ENCODE assay signal across 8 mouse cellular contexts in the genomic region with DNA sequence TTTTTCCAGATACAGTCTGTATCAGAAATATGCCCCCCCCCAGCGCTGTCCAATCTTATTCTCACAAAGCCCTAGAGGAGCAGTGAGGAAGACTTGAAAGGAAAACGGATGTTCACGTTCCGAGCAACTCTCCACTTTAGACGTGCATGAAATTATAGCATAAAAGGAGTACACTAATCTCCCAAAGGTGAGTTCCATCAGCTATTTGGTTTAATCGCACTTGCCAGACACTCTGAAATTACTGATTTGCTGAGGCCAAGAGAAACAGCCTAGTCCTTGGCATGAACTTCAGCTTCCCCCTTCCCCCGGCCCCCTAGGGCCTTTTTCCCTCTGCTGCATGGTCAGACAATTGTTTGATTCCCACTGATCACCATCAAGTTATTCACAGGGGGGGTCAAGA. TPM values are rescaled to one million over a fixed set of nuclear protein-coding genes. Genes with fewer than 3 reads are reported as not detected.
DNase-seq lines count a peak whose midpoint lies in the region; ATAC-seq lines count a peak whose summit lies in the region.

No protein-coding gene starts in this region.

- DNase-seq in lung, postnatal 10 days, result no peak
- peak; percentile 20 for DNase-seq in retina, embryonic 14.5 days (ENCODE audit: low spot score)
- DNase-seq in layer of hippocampus, adult 9-11 months, result no peak
- no peak for DNase-seq in adipocyte (ENCODE audit: low spot score)

- H3K36me3 ChIP-seq in lung, embryonic 16.5 days (ENCODE audit: control insufficient read depth, insufficient read depth, low read length), result no peaks in the 10 kb centered on the region
- H3K36me3 ChIP-seq in embryonic facial prominence, embryonic 15.5 days, result no peaks in the 10 kb centered on the region
- H3K36me3 ChIP-seq in limb, embryonic 13.5 days, result no peaks in the 10 kb centered on the region

- H3K4me3 ChIP-seq in lung, embryonic 16.5 days (ENCODE audit: low read length), result peak overlapping the region; percentile 99
- H3K4me3 ChIP-seq in embryonic facial prominence, embryonic 15.5 days (replicated peaks), result peak overlapping the region; percentile 77
- H3K4me3 ChIP-seq in limb, embryonic 13.5 days, result peak overlapping the region; percentile 97

- no peak overlapping the region for H3K27ac ChIP-seq in lung, embryonic 16.5 days (ENCODE audit: low read length)
- no peak overlapping the region for H3K27ac ChIP-seq in embryonic facial prominence, embryonic 15.5 days (replicated peaks)
- H3K27ac ChIP-seq in limb, embryonic 13.5 days, result no peak overlapping the region; the same call in 1 of the 2 replicates

- no peak for ATAC-seq in lung, embryonic 16.5 days (ENCODE audit: low read depth)
- no peak for ATAC-seq in embryonic facial prominence, embryonic 15.5 days (ENCODE audit: insufficient number of reproducible peaks, low FRiP score, low TSS enrichment, low read depth)
- no peak for ATAC-seq in limb, embryonic 13.5 days (ENCODE audit: low FRiP score, low read depth)
- no peak for ATAC-seq in cerebellum, adult (ENCODE audit: insufficient number of reproducible peaks, low FRiP score, low TSS enrichment)

- WGBS in lung, embryonic 16.5 days, result 3% methylated on average over 7 of the region's 7 CpGs
- WGBS in embryonic facial prominence, embryonic 15.5 days, result 4% methylated on average over 7 of the region's 7 CpGs
- 5% methylated on average over 7 of the region's 7 CpGs for WGBS in limb, embryonic 13.5 days

- peak overlapping the region; percentile 94 for H3K9ac ChIP-seq in lung, embryonic 16.5 days (ENCODE audit: low read length)
- H3K9ac ChIP-seq in embryonic facial prominence, embryonic 15.5 days, result peak overlapping the region; percentile 89
- peak overlapping the region; percentile 96 for H3K9ac ChIP-seq in limb, embryonic 13.5 days

- H3K9me3 ChIP-seq in lung, embryonic 16.5 days (ENCODE audit: control insufficient read depth, low read length), result no peaks in the 10 kb centered on the region
- no peaks in the 10 kb centered on the region for H3K9me3 ChIP-seq in embryonic facial prominence, embryonic 15.5 days (replicated peaks)
- no peaks in the 10 kb centered on the region for H3K9me3 ChIP-seq in limb, embryonic 13.5 days

- peak overlapping the region; percentile 79 for H3K4me2 ChIP-seq in lung, embryonic 16.5 days (ENCODE audit: low read depth, low read length)
- H3K4me2 ChIP-seq in embryonic facial prominence, embryonic 15.5 days (replicated peaks), result peak overlapping the region; percentile 86
- peak overlapping the region; percentile 96 for H3K4me2 ChIP-seq in limb, embryonic 13.5 days (replicated peaks)

- peaks cover 28% of the 10 kb centered on the region for H3K4me1 ChIP-seq in lung, embryonic 16.5 days (replicated peaks; ENCODE audit: control insufficient read depth, insufficient read depth, low read length)
- H3K4me1 ChIP-seq in embryonic facial prominence, embryonic 15.5 days, result peaks cover 36% of the 10 kb centered on the region
- H3K4me1 ChIP-seq in limb, embryonic 13.5 days, result peaks cover 42% of the 10 kb centered on the region

- H3K27me3 ChIP-seq in lung, embryonic 16.5 days (ENCODE audit: control insufficient read depth, insufficient read depth, low read depth, low read length), result no peaks in the 10 kb centered on the region
- no peaks in the 10 kb centered on the region for H3K27me3 ChIP-seq in embryonic facial prominence, embryonic 15.5 days
- H3K27me3 ChIP-seq in limb, embryonic 13.5 days, result no peaks in the 10 kb centered on the region

RNA-seq across cellular contexts. Expression of a gene that starts 55.4 kb away (rescaled TPM):
- polyA plus RNA-seq in lung, embryonic 16.5 days (2015; fragmentation: Nextera tagmentation; extraction: Ambion mirVana), result 23.1 and 24.4 TPM in 2 replicates
- polyA plus RNA-seq in embryonic facial prominence, embryonic 15.5 days (2015; fragmentation: Nextera tagmentation; extraction: Ambion mirVana), result 28.4 and 34.5 TPM in 2 replicates
- 31.9 and 36.8 TPM in 2 replicates for polyA plus RNA-seq in limb, embryonic 13.5 days (2015; fragmentation: Nextera tagmentation; extraction: Ambion mirVana)

RNA-seq across cellular contexts. Expression of a gene that starts 56.2 kb away (rescaled TPM):
- not detected in 2 replicates for polyA plus RNA-seq in lung, embryonic 16.5 days (2015; fragmentation: Nextera tagmentation; extraction: Ambion mirVana)
- not detected in 2 replicates for polyA plus RNA-seq in embryonic facial prominence, embryonic 15.5 days (2015; fragmentation: Nextera tagmentation; extraction: Ambion mirVana)
- polyA plus RNA-seq in limb, embryonic 13.5 days (2015; fragmentation: Nextera tagmentation; extraction: Ambion mirVana), result not detected in 2 replicates
